Mouse (Mus musculus) megakaryocyte, embryonic 14.5 days (primary cell): ENCODE results near the gene Mterf1a.

Source experiments
- FLI1 ChIP-seq: IDR thresholded peaks from 2 replicates; pipeline ENCODE4 v1.6.1; 2012; ENCODE audit warnings: low read length, inconsistent platforms, mixed read lengths
- GATA1 ChIP-seq: IDR thresholded peaks from 3 replicates; pipeline ENCODE4 v1.6.1; 2012; ENCODE audit warnings: mixed read lengths, low read length, inconsistent platforms, borderline replicate concordance

DNA sequence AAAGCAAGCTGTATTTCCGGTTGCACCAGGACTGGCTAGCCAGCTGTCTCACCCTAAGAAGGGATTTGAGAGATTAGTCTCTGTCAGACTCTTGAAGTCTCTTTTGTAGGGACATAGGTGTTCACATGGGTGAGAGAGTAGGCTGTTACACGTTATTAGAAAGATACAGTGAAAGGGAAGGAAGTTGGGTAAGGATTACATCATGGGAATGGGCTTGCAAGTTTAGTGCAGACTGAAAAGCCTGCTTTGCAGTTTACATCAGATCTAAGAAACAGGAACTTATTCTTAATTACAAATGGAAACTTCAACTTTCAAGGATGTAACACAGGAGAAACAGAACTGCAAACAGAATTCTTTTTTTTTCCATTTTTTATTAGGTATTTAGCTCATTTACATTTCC, 11.7 kb upstream of the Mterf1a start:
- TF ChIP-seq GATA1 (no peak), FLI1 (no peak)
